Mouse (Mus musculus) midbrain, postnatal 0 days (tissue): Measurements from ENCODE around the gene Apbb2. TPM values are rescaled to one million over a fixed set of nuclear protein-coding genes. Genes with fewer than 3 reads are reported as not detected.

Experiments used
- ATAC-seq: fragments of 200-750 bp; cut with Nextera tagmentation; 2 replicates; pipeline ENCODE4 v1.8.0; 2017; ENCODE audit warnings: moderate number of reproducible peaks, mild to moderate bottlenecking, moderate TSS enrichment, moderate library complexity; ENCODE audit not compliant: low FRiP score
- DNase-seq: peaks from one replicate; pipeline ENCODE4 v3.0.0-alpha.2; 2015; ENCODE audit warnings: low spot score
- H3K27ac ChIP-seq: fragments of 300-500 bp; sonication (generic); 2 replicates; pipeline ENCODE4 v1.5.1; 2014; ENCODE audit warnings: low read depth, mild to moderate bottlenecking, low read length, mixed read lengths
- H3K27me3 ChIP-seq: fragments of 300-500 bp; sonication (generic); 2 replicates; pipeline ENCODE4 v1.6.1; 2014; ENCODE audit warnings: low read length, control low read depth, mixed read lengths; ENCODE audit not compliant: insufficient read depth
- H3K36me3 ChIP-seq: fragments of 300-500 bp; sonication (generic); 2 replicates; pipeline ENCODE4 v1.6.1; 2014; ENCODE audit warnings: low read length, control low read depth, mixed read lengths; ENCODE audit not compliant: insufficient read depth
- H3K4me1 ChIP-seq: fragments of 300-500 bp; sonication (generic); 2 replicates; pipeline ENCODE4 v1.6.1; 2014; ENCODE audit warnings: mild to moderate bottlenecking, control low read depth, antibody characterized with exemption, low read length, mixed read lengths; ENCODE audit not compliant: insufficient read depth
- H3K4me2 ChIP-seq: fragments of 300-500 bp; sonication (generic); 2 replicates; pipeline ENCODE4 v1.6.1; 2014; ENCODE audit warnings: low read depth, mild to moderate bottlenecking, low read length, mixed read lengths; ENCODE audit not compliant: poor library complexity, severe bottlenecking
- H3K4me3 ChIP-seq: fragments of 300-500 bp; sonication (generic); 2 replicates; pipeline ENCODE4 v1.5.1; 2014; ENCODE audit warnings: low read depth, mild to moderate bottlenecking, low read length, moderate library complexity
- H3K9ac ChIP-seq: fragments of 300-500 bp; sonication (generic); replicated peaks from 2 replicates; pipeline ENCODE4 v1.6.1; 2014; ENCODE audit warnings: mild to moderate bottlenecking, low read length, moderate library complexity, mixed read lengths; ENCODE audit not compliant: poor library complexity, severe bottlenecking
- H3K9me3 ChIP-seq: fragments of 300-500 bp; sonication (generic); 2 replicates; pipeline ENCODE4 v1.6.1; 2016; ENCODE audit warnings: low read length, control low read depth
- CTCF ChIP-seq: IDR thresholded peaks from 2 replicates; pipeline ENCODE4 v1.5.1; 2016; ENCODE audit warnings: antibody characterized with exemption, mild to moderate bottlenecking
- WGBS: fragments of 180-500 bp; shearing (Covaris S2); extraction: QIAGEN DNeasy Blood & Tissue Kit; methylation state at CpG from one replicate; pipeline ENCODE4 v1.1.7; 2014; 5-methylcytosine and 5-hydroxymethylcytosine counted together
- polyA plus RNA-seq: library from polyadenylated mRNA; unstranded; fragments of >200 nt; fragmentation: Nextera tagmentation; extraction: Ambion mirVana; gene quantifications from 2 replicates; pipeline ENCODE4 v1.2.1, GENCODE M21; 2015
- total RNA-seq: library from RNA; depleted of rRNA; stranded (reverse); fragments of >200 nt; gene quantifications from 2 replicates; pipeline ENCODE4 v1.2.3, GENCODE M21; 2014

Apbb2 gene
- total and polyA plus RNA-seq, 2 experiments from 2014 or later, result 60.6 to 76.0 TPM

GRCm38 (mm10) chr5:66385636-66386035 is 232.9 kb downstream of the Apbb2 start:
- no peaks in the 10 kb centered on the region for H3K4me1 ChIP-seq
- no peak overlapping the region for H3K27ac ChIP-seq
- H3K27me3 ChIP-seq, result no peaks in the 10 kb centered on the region
- WGBS, result 36% methylated on average over 3 of the region's 3 CpGs
- H3K36me3 ChIP-seq, result no peaks in the 10 kb centered on the region
- ATAC-seq (no peak), DNase-seq (peak; percentile 81)
- H3K9me3 ChIP-seq, result no peaks in the 10 kb centered on the region
- H3K9ac ChIP-seq, result no peak overlapping the region
- H3K4me3 ChIP-seq, result no peak overlapping the region
- peak; percentile 91 for TF ChIP-seq CTCF
- no peak overlapping the region for H3K4me2 ChIP-seq

GRCm38 (mm10) chr5:66384806-66385446 is 233.7 kb downstream of the Apbb2 start:
- no peak for TF ChIP-seq CTCF
- H3K4me1 ChIP-seq, result no peaks in the 10 kb centered on the region
- ATAC-seq (peak; percentile 62; the same call in 1 of the 2 replicates), DNase-seq (peak; percentile 75)
- no peaks in the 10 kb centered on the region for H3K9me3 ChIP-seq
- no peaks in the 10 kb centered on the region for H3K36me3 ChIP-seq
- 74% methylated on average over 6 of the region's 6 CpGs for WGBS
- H3K27me3 ChIP-seq, result no peaks in the 10 kb centered on the region
- no peak overlapping the region for H3K4me3 ChIP-seq
- H3K27ac ChIP-seq, result no peak overlapping the region
- H3K4me2 ChIP-seq, result no peak overlapping the region
- no peak overlapping the region for H3K9ac ChIP-seq

- WGBS, result 81% methylated on average over 5 of the region's 5 CpGs
These were observed 234.5 kb downstream of the Apbb2 start for GRCm38 (mm10) chr5:66384114-66384513.

GRCm38 (mm10) chr5:66382111-66382510 is 236.5 kb downstream of the Apbb2 start:
- no peaks in the 10 kb centered on the region for H3K4me1 ChIP-seq
- DNase-seq, result no peak
- no peak overlapping the region for H3K9ac ChIP-seq
- no peaks in the 10 kb centered on the region for H3K36me3 ChIP-seq
- no peak overlapping the region for H3K4me3 ChIP-seq
- WGBS, result 81% methylated on average over 1 of the region's 1 CpGs
- H3K4me2 ChIP-seq, result no peak overlapping the region
- no peak for TF ChIP-seq CTCF
- no peaks in the 10 kb centered on the region for H3K9me3 ChIP-seq
- H3K27ac ChIP-seq, result no peak overlapping the region
- no peak for ATAC-seq
- H3K27me3 ChIP-seq, result no peaks in the 10 kb centered on the region

More at GRCm38 (mm10) chr5:66384114-66384513, 234.5 kb downstream of the Apbb2 start:
- Histone ChIP-seq H3K4me2 (no peak overlapping the region), H3K4me3 (no peak overlapping the region), H3K27me3 (no peaks in the 10 kb centered on the region), H3K9me3 (no peaks in the 10 kb centered on the region), H3K36me3 (no peaks in the 10 kb centered on the region), H3K9ac (no peak overlapping the region), H3K27ac (no peak overlapping the region), H3K4me1 (no peaks in the 10 kb centered on the region)
- no peak for ATAC-seq
- TF ChIP-seq CTCF, result no peak
- no peak for DNase-seq

- Histone ChIP-seq H3K4me3 (no peak overlapping the region), H3K4me2 (no peak overlapping the region), H3K36me3 (no peaks in the 10 kb centered on the region), H3K4me1 (no peaks in the 10 kb centered on the region), H3K27me3 (no peaks in the 10 kb centered on the region), H3K9me3 (no peaks in the 10 kb centered on the region), H3K9ac (no peak overlapping the region), H3K27ac (no peak overlapping the region)
- no peak for TF ChIP-seq CTCF
- ATAC-seq (no peak), DNase-seq (no peak)
- 89% methylated on average over 6 of the region's 6 CpGs for WGBS
These were observed 239.6 kb downstream of the Apbb2 start for GRCm38 (mm10) chr5:66378968-66379367.

- no peak for TF ChIP-seq CTCF
- H3K36me3 ChIP-seq, result no peaks in the 10 kb centered on the region
- H3K4me1 ChIP-seq, result no peaks in the 10 kb centered on the region
- ATAC-seq (no peak), DNase-seq (no peak)
- H3K9me3 ChIP-seq, result no peaks in the 10 kb centered on the region
- no peak overlapping the region for H3K4me3 ChIP-seq
- 66% methylated on average over 14 of the region's 14 CpGs for WGBS
- no peak overlapping the region for H3K9ac ChIP-seq
- H3K27me3 ChIP-seq, result no peaks in the 10 kb centered on the region
- no peak overlapping the region for H3K27ac ChIP-seq
- no peak overlapping the region for H3K4me2 ChIP-seq
These were observed 241.9 kb downstream of the Apbb2 start for GRCm38 (mm10) chr5:66376589-66377270.
